In genomic region chr2:160413982-160414381, GRCm38 (mm10) we compare ENCODE assay signal across 10 mouse cellular contexts. TPM values are rescaled to one million over a fixed set of nuclear protein-coding genes. Genes with fewer than 3 reads are reported as not detected.
A peak's percentile ranks its signal among the peaks of the same experiment; 100 is the strongest.
DNase-seq lines count a peak whose midpoint lies in the region; ATAC-seq and TF ChIP-seq lines count a peak whose summit lies in the region.
"Had no signal": no experiment of that assay in that cellular context is flagged by ENCODE, and none has a peak within 500 bp of the region (broad histone marks: within the 10 kb centered on the region; RNA-seq: fewer than 3 reads in every experiment).

No protein-coding gene starts in this region.

- no peak overlapping the region for H3K27ac ChIP-seq in hindbrain, embryonic 11.5 days (ENCODE audit: low read depth, low read length)
- H3K27ac ChIP-seq in hindbrain, embryonic 13.5 days: no peak overlapping the region
- H3K27ac ChIP-seq in bone marrow, adult 2 months (ENCODE audit: control insufficient read depth, insufficient read depth, low read depth, low read length, poor library complexity): no peak overlapping the region
- H3K27ac ChIP-seq: heart, embryonic 15.5 days; liver, embryonic 13.5 days had no signal

- 100% methylated on average over 5 of the region's 5 CpGs for WGBS in hindbrain, embryonic 11.5 days
- WGBS in hindbrain, embryonic 13.5 days: 97% methylated on average over 5 of the region's 5 CpGs
- WGBS in bone marrow, adult 2 months: 77% methylated on average over 5 of the region's 5 CpGs

- no peak overlapping the region for H3K4me2 ChIP-seq in hindbrain, embryonic 11.5 days (replicated peaks; ENCODE audit: low read depth, low read length)
- no peak overlapping the region for H3K4me2 ChIP-seq in hindbrain, embryonic 13.5 days
- H3K4me2 ChIP-seq: heart, embryonic 15.5 days; liver, embryonic 13.5 days had no signal

- H3K36me3 ChIP-seq in hindbrain, embryonic 11.5 days (ENCODE audit: control insufficient read depth, insufficient read depth, low read length): no peaks in the 10 kb centered on the region
- no peaks in the 10 kb centered on the region for H3K36me3 ChIP-seq in hindbrain, embryonic 13.5 days
- H3K36me3 ChIP-seq: heart, embryonic 15.5 days; liver, embryonic 13.5 days had no signal

- no peak overlapping the region for H3K4me3 ChIP-seq in hindbrain, embryonic 11.5 days (ENCODE audit: low read depth, low read length)
- no peak overlapping the region for H3K4me3 ChIP-seq in hindbrain, embryonic 13.5 days
- H3K4me3 ChIP-seq in bone marrow, adult 2 months (replicated peaks; ENCODE audit: control insufficient read depth, low read depth, low read length): no peak overlapping the region
- H3K4me3 ChIP-seq: heart, embryonic 15.5 days; liver, embryonic 13.5 days had no signal

- no peak overlapping the region for H3K9ac ChIP-seq in hindbrain, embryonic 11.5 days (ENCODE audit: low read depth, low read length)
- no peak overlapping the region for H3K9ac ChIP-seq in hindbrain, embryonic 13.5 days
- H3K9ac ChIP-seq: heart, embryonic 15.5 days; liver, embryonic 13.5 days had no signal

- DNase-seq in hindbrain, embryonic 11.5 days (ENCODE audit: low spot score): peak; percentile 35
- peak; percentile 17 to 42 for DNase-seq in CD8-positive naive resting alpha-beta T cell, adult 2 months (ENCODE audit: low read depth in 2 of 2, low spot score in 2 of 2)
- DNase-seq in lung, postnatal 36 days: peak; percentile 28
- DNase-seq in urinary bladder, postnatal 36 days (ENCODE audit: low spot score in 2 of 2): no peak
- DNase-seq in MN1 (ENCODE audit: low spot score): no peak
- no peak for DNase-seq in cerebellum, adult 9-10 months
- DNase-seq: liver, embryonic 13.5 days had no signal

- ATAC-seq in hindbrain, embryonic 11.5 days (ENCODE audit: low FRiP score): no peak
- ATAC-seq in hindbrain, embryonic 13.5 days (ENCODE audit: low FRiP score): no peak

- TF ChIP-seq CTCF in bone marrow, adult 2 months (IDR thresholded peaks at IDR 0.05; ENCODE audit: control insufficient read depth, insufficient read depth, low read length): peak; percentile 31; the same call in 1 of the 2 replicates

- H3K9me3 ChIP-seq in hindbrain, embryonic 11.5 days (ENCODE audit: control insufficient read depth, low read length): no peaks in the 10 kb centered on the region
- H3K9me3 ChIP-seq in hindbrain, embryonic 13.5 days: no peaks in the 10 kb centered on the region
- H3K9me3 ChIP-seq: heart, embryonic 15.5 days; liver, embryonic 13.5 days had no signal

- H3K4me1 ChIP-seq in hindbrain, embryonic 11.5 days (replicated peaks; ENCODE audit: control insufficient read depth, insufficient read depth, low read length): no peaks in the 10 kb centered on the region
- H3K4me1 ChIP-seq in hindbrain, embryonic 13.5 days (replicated peaks): peaks cover 5% of the 10 kb centered on the region; the same call in 1 of the 2 replicates
- no peaks in the 10 kb centered on the region for H3K4me1 ChIP-seq in bone marrow, adult 2 months (ENCODE audit: control insufficient read depth, insufficient read depth, low read length)
- H3K4me1 ChIP-seq: heart, embryonic 15.5 days had no signal

- TF ChIP-seq POLR2A in bone marrow, adult 2 months (IDR thresholded peaks at IDR 0.05; ENCODE audit: borderline replicate concordance, control insufficient read depth, low read depth, low read length): no peak

- no peaks in the 10 kb centered on the region for H3K27me3 ChIP-seq in hindbrain, embryonic 11.5 days (ENCODE audit: control insufficient read depth, insufficient read depth, low read length)
- peaks cover 32% of the 10 kb centered on the region; the same call in 1 of the 2 replicates for H3K27me3 ChIP-seq in hindbrain, embryonic 13.5 days
- H3K27me3 ChIP-seq: heart, embryonic 15.5 days; liver, embryonic 13.5 days had no signal

RNA-seq across cellular contexts. Expression of gene Mafb, which starts 47.1 kb away (rescaled TPM):
- polyA plus RNA-seq in hindbrain, embryonic 11.5 days (2014; fragmentation: Nextera tagmentation; extraction: Ambion mirVana): 8.9 and 10.4 TPM in 2 replicates
- 22.5 and 23.2 TPM in 2 replicates for polyA plus RNA-seq in hindbrain, embryonic 13.5 days (2015; fragmentation: Nextera tagmentation; extraction: Ambion mirVana)
- 12.0 and 15.0 TPM in 2 replicates for polyA plus RNA-seq in bone marrow, adult 2 months (2011; ENCODE audit: insufficient read depth, insufficient read length, low replicate concordance, missing spikeins)

Comparison
In these comparisons a context has a peak if more than half of its experiments do, and no peak if none do; other contexts are left out.
1. DNase-seq: peak in hindbrain, embryonic 11.5 days (single experiment), CD8-positive naive resting alpha-beta T cell, adult 2 months (2 of 2) and lung, postnatal 36 days (single experiment); none in urinary bladder, postnatal 36 days (0 of 2), MN1 (single experiment) and cerebellum, adult 9-10 months (single experiment).